Mouse (Mus musculus): ENCODE measurements around the gene Rprd1b.
A peak's percentile ranks its signal among the peaks of the same experiment; 100 is the strongest.

DNA sequence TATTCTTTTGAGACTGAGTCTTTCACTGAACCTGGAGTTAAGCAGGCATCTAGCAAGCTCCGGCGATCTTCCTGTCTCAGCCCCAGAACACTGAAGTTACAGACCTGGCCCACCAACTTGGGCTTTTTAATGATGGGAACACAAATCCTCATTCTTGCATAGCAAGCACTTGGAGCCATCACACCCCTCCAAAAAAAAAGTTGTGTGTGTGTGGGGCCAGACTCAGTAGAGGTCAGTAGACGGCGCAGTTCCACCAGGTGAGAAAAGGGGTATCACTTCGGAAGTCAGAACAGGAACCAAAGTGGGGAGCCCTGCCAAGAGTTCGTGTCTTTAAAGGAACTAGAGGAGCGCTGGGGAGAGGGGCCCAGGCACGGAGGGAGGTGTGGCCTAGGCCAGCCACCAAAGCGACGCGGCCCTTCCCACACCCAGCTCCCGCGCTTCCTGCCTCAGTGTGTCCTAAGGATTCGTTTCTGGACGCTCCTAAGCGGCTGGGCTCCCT lies 393 bp upstream of the Rprd1b start:
- peak; percentile 34; the same call in 1 of the 2 replicates for TF ChIP-seq CTCF (IDR thresholded peaks at IDR 0.05; ENCODE audit: low read depth)
- 0 out of 2 replicates have a peak, but pooled peaks have one; percentile 46 for TF ChIP-seq EP300 (IDR thresholded peaks at IDR 0.05; ENCODE audit: low read depth)

All from liver, embryonic 14.5 days (tissue).